Mouse (Mus musculus) CH12.LX (cell line): ENCODE data around the gene Keap1. TPM values are rescaled to one million over a fixed set of nuclear protein-coding genes. Genes with fewer than 3 reads are reported as not detected.

Experiments
- DNase-seq: peaks from one replicate; pipeline ENCODE4 v3.0.0-alpha.2; 2013; ENCODE audit errors: extremely low read depth
- H3K27ac ChIP-seq: 2 replicates; pipeline ENCODE4 v1.5.1; 2012; ENCODE audit warnings: low read depth, mild to moderate bottlenecking, control low read depth, moderate library complexity; ENCODE audit not compliant: insufficient read depth
- H3K27me3 ChIP-seq: replicated peaks from 2 replicates; pipeline ENCODE3; 2012; ENCODE audit warnings: inconsistent platforms
- H3K36me3 ChIP-seq, 2 experiments: replicated peaks in 1 of 2; 2 replicates each; pipeline versions ENCODE3 to v1.6.1; 2012; ENCODE audit warnings: inconsistent platforms in 1 of 2, low read length in 1 of 2, mild to moderate bottlenecking in 1 of 2, mixed read lengths in 1 of 2, moderate library complexity in 1 of 2; ENCODE audit not compliant: control insufficient read depth in 1 of 2, insufficient read depth in 1 of 2
- H3K4me1 ChIP-seq, 2 experiments: 2 replicates each; pipeline ENCODE4 v1.6.1; 2012; ENCODE audit warnings: inconsistent platforms in 1 of 2, moderate library complexity in 1 of 2; ENCODE audit not compliant: insufficient read depth in 2 of 2, control insufficient read depth in 1 of 2
- H3K4me2 ChIP-seq: 2 replicates; pipeline ENCODE4 v1.6.1; 2012; ENCODE audit warnings: low read depth, mild to moderate bottlenecking, control low read depth; ENCODE audit not compliant: poor library complexity, insufficient read depth, severe bottlenecking
- H3K4me3 ChIP-seq, 3 experiments: fragments of 150-350 bp in 1 of 3; sonication (generic) in 1 of 3; replicated peaks in 1 of 3; 2 replicates each; pipeline versions ENCODE3 to v1.5.1; 2011 to 2012; ENCODE audit warnings: low read depth in 2 of 3, low read length in 2 of 3, mild to moderate bottlenecking in 2 of 3, moderate library complexity in 2 of 3, control low read depth in 1 of 3, improper control_type of control experiment in 1 of 3, inconsistent platforms in 1 of 3, mixed read lengths in 1 of 3; ENCODE audit not compliant: poor library complexity in 1 of 3
- H3K79me2 ChIP-seq: replicated peaks from 2 replicates; pipeline ENCODE4 v1.6.1; 2012; ENCODE audit warnings: mild to moderate bottlenecking, moderate library complexity; ENCODE audit not compliant: control insufficient read depth, poor library complexity, insufficient read depth, severe bottlenecking; ENCODE audit errors: extremely low read depth
- H3K9ac ChIP-seq: 2 replicates; pipeline ENCODE4 v1.6.1; 2012; ENCODE audit warnings: low read depth, mild to moderate bottlenecking, control low read depth, moderate library complexity; ENCODE audit not compliant: insufficient read depth
- H3K9me3 ChIP-seq: replicated peaks from 2 replicates; pipeline ENCODE3; 2012; ENCODE audit warnings: low read length, inconsistent platforms, mixed read lengths
- CHD1 ChIP-seq: IDR thresholded peaks from 2 replicates; pipeline ENCODE4 v1.6.1; 2012; ENCODE audit warnings: low read depth, low read length, improper control_type of control experiment, inconsistent platforms
- CHD2 ChIP-seq: IDR thresholded peaks from 2 replicates; pipeline ENCODE4 v1.6.1; 2011; ENCODE audit warnings: low read length, improper control_type of control experiment
- CTCF ChIP-seq, 2 experiments: IDR thresholded peaks in 1 of 2; conservative IDR thresholded peaks in 1 of 2; 2 replicates each; pipeline ENCODE4 v1.5.1; 2011 to 2012; ENCODE audit warnings: low read depth in 2 of 2, low read length in 2 of 2, improper control_type of control experiment in 1 of 2, inconsistent platforms in 1 of 2, mild to moderate bottlenecking in 1 of 2, moderate library complexity in 1 of 2
- E2F4 ChIP-seq: IDR thresholded peaks from 2 replicates; pipeline ENCODE4 v1.6.1; 2011; ENCODE audit warnings: low read depth, low read length, improper control_type of control experiment; ENCODE audit not compliant: insufficient replicate concordance
- ELF1 ChIP-seq: IDR thresholded peaks from 2 replicates; pipeline ENCODE4 v1.6.1; 2014; ENCODE audit warnings: low read depth, mild to moderate bottlenecking, inconsistent platforms, low read length, improper control_type of control experiment
- GABPA ChIP-seq: IDR thresholded peaks from 2 replicates; pipeline ENCODE4 v1.6.1; 2012; ENCODE audit warnings: low read depth, low read length, improper control_type of control experiment, inconsistent platforms; ENCODE audit not compliant: insufficient replicate concordance
- IRF4 ChIP-seq: IDR thresholded peaks from 2 replicates; pipeline ENCODE4 v1.6.1; 2014; ENCODE audit warnings: low read depth, mild to moderate bottlenecking, inconsistent platforms, low read length, improper control_type of control experiment
- JUN ChIP-seq: IDR thresholded peaks from 2 replicates; pipeline ENCODE4 v1.6.1; 2011; ENCODE audit warnings: low read depth, mild to moderate bottlenecking, low read length, improper control_type of control experiment, moderate library complexity; ENCODE audit not compliant: insufficient read depth
- KAT2A ChIP-seq: IDR thresholded peaks from 2 replicates; pipeline ENCODE4 v1.6.1; 2012; ENCODE audit warnings: low read length, improper control_type of control experiment, inconsistent platforms; ENCODE audit not compliant: insufficient replicate concordance
- MEF2A ChIP-seq: IDR thresholded peaks from 2 replicates; pipeline ENCODE4 v1.6.1; 2014; ENCODE audit warnings: low read depth, mild to moderate bottlenecking, inconsistent platforms, low read length, improper control_type of control experiment, borderline replicate concordance
- MXI1 ChIP-seq: IDR thresholded peaks from 2 replicates; pipeline ENCODE4 v1.6.1; 2011; ENCODE audit warnings: mild to moderate bottlenecking, low read depth, low read length, improper control_type of control experiment
- NELFE ChIP-seq: IDR thresholded peaks from 2 replicates; pipeline ENCODE4 v1.6.1; 2011; ENCODE audit warnings: low read depth, low read length, improper control_type of control experiment
- POLR2A ChIP-seq: IDR thresholded peaks from 2 replicates; pipeline ENCODE4 v1.6.1; 2011; ENCODE audit warnings: low read depth, mild to moderate bottlenecking, improper control_type of control experiment, low read length
- POLR2AphosphoS2 ChIP-seq: IDR thresholded peaks from 2 replicates; pipeline ENCODE4 v1.6.1; 2011; ENCODE audit warnings: low read depth, low read length, improper control_type of control experiment
- RAD21 ChIP-seq: IDR thresholded peaks from 2 replicates; pipeline ENCODE4 v1.6.1; 2011; ENCODE audit warnings: low read depth, mild to moderate bottlenecking, low read length, improper control_type of control experiment, moderate library complexity
- RCOR1 ChIP-seq: conservative IDR thresholded peaks from 2 replicates; pipeline ENCODE4 v1.6.1; 2012; ENCODE audit warnings: low read depth, mild to moderate bottlenecking, inconsistent platforms, low read length, improper control_type of control experiment
- SMC3 ChIP-seq: IDR thresholded peaks from 2 replicates; pipeline ENCODE4 v1.6.1; 2011; ENCODE audit warnings: low read depth, low read length, improper control_type of control experiment
- TBP ChIP-seq: conservative IDR thresholded peaks from 2 replicates; pipeline ENCODE4 v1.6.1; 2011; ENCODE audit warnings: low read depth, low read length, improper control_type of control experiment
- UBTF ChIP-seq: IDR thresholded peaks from 2 replicates; pipeline ENCODE4 v1.6.1; 2012; ENCODE audit warnings: low read depth, mild to moderate bottlenecking, inconsistent platforms, low read length, improper control_type of control experiment, moderate library complexity
- USF1 ChIP-seq: IDR thresholded peaks from 2 replicates; pipeline ENCODE4 v1.6.1; 2014; ENCODE audit warnings: low read depth, mild to moderate bottlenecking, inconsistent platforms, low read length, improper control_type of control experiment
- ZC3H11A ChIP-seq: IDR thresholded peaks from 2 replicates; pipeline ENCODE4 v1.6.1; 2012; ENCODE audit warnings: low read depth, mild to moderate bottlenecking, inconsistent platforms, low read length, improper control_type of control experiment
- ZMIZ1 ChIP-seq: IDR thresholded peaks from 2 replicates; pipeline ENCODE4 v1.6.1; 2012; ENCODE audit warnings: low read depth, mild to moderate bottlenecking, inconsistent platforms, low read length, improper control_type of control experiment
- ZNF384 ChIP-seq: IDR thresholded peaks from 2 replicates; pipeline ENCODE4 v1.6.1; 2012; ENCODE audit warnings: low read depth, low read length, improper control_type of control experiment, inconsistent platforms
- dilution Hi-C: fragments of 300-500 bp; cut with MboI; formaldehyde crosslinking; loops from 2 replicates; pipeline ENCODE4 v1.14.3; 2020; ENCODE audit warnings: low sequenced_read_pairs; ENCODE audit not compliant: extremely low pct_unique_long_range_greater_than_20kb, extremely low pct_ligation_motif_present
- in situ Hi-C: fragments of 300-500 bp; cut with MboI; formaldehyde crosslinking; loops from 3 replicates; pipeline ENCODE4 v1.14.3; 2019; ENCODE audit warnings: low sequenced_read_pairs, low pct_ligation_motif_present, low pct_unique_long_range_greater_than_20kb, mixed read lengths
- polyA plus RNA-seq: library from polyadenylated mRNA; unstranded; fragments of >175 nt; gene quantifications from 2 replicates; pipeline ENCODE4 v1.2.1, GENCODE M21; 2012; ENCODE audit warnings: low read depth; ENCODE audit not compliant: insufficient read length
- total RNA-seq, 2 experiments: library from RNA; depleted of rRNA; stranded (reverse); fragments of 300-350 nt in 1 of 2; fragments of >200 nt in 1 of 2; gene quantifications; 2 replicates each; pipeline ENCODE4 v1.2.3; 2012 to 2014

Keap1 gene
- total and polyA plus RNA-seq, 3 experiments: 18.4 to 41.7 (median 31.2) TPM

GRCm38 (mm10) chr9:21189905-21190304 lies 49.3 kb downstream of the Keap1 start:
- no peaks in the 10 kb centered on the region for H3K79me2 ChIP-seq
- in situ Hi-C loops: no loop called here
- TF ChIP-seq RAD21: peak; percentile 25
- no peak for TF ChIP-seq ZMIZ1
- TF ChIP-seq NELFE: no peak
- TF ChIP-seq IRF4: no peak
- TF ChIP-seq POLR2AphosphoS2: no peak
- TF ChIP-seq CHD1: no peak
- TF ChIP-seq ZNF384: peak; percentile 55
- peak in 1 of 2 experiments; percentile 80; a peak in 2 of 4 replicates for TF ChIP-seq CTCF (conservative IDR thresholded peaks at IDR 0.05 in 1 of 2, IDR thresholded peaks at IDR 0.05 in 1 of 2; ENCODE audit: low read depth in 2 of 2, low read length in 2 of 2)
- no peak for TF ChIP-seq ZC3H11A
- TF ChIP-seq RCOR1: no peak
- TF ChIP-seq SMC3: peak; percentile 56
- TF ChIP-seq, all 38 proteins: peak for 4
- no peaks in the 10 kb centered on the region for H3K9me3 ChIP-seq
- H3K27ac ChIP-seq: no peak overlapping the region
- no peak overlapping the region for H3K9ac ChIP-seq
- peaks cover 7 to 33% of the 10 kb centered on the region in 2 experiments; a peak in 3 of 4 replicates for H3K4me1 ChIP-seq
- H3K4me3 ChIP-seq: no peak overlapping the region
- no peaks in the 10 kb centered on the region for H3K27me3 ChIP-seq
- H3K4me2 ChIP-seq: no peak overlapping the region
- peak; percentile 46 for DNase-seq
- peaks cover 23 to 58% of the 10 kb centered on the region in 2 experiments for H3K36me3 ChIP-seq
- dilution Hi-C loops: no loop called here

GRCm38 (mm10) chr9:21185436-21185835 lies 53.7 kb downstream of the Keap1 start:
- Histone ChIP-seq H3K4me1 (peaks cover 24 to 61% of the 10 kb centered on the region in 2 experiments), H3K9me3 (no peaks in the 10 kb centered on the region)
- TF ChIP-seq UBTF: no peak
- no peak for TF ChIP-seq E2F4
- no peak for TF ChIP-seq GABPA
- no peak for TF ChIP-seq ZMIZ1
- TF ChIP-seq ELF1: no peak
- no peak for TF ChIP-seq MXI1
- no peak for TF ChIP-seq USF1
- TF ChIP-seq KAT2A: no peak
- TF ChIP-seq POLR2A: no peak
- TF ChIP-seq MEF2A: no peak
- TF ChIP-seq JUN: no peak
- no peak for TF ChIP-seq TBP
- TF ChIP-seq CHD1: no peak
- no peak for TF ChIP-seq CHD2
- TF ChIP-seq, all 38 proteins: peak for 0
- DNase-seq: no peak
- Histone ChIP-seq H3K4me3 (no peak overlapping the region), H3K27ac (no peak overlapping the region), H3K79me2 (peaks cover 3% of the 10 kb centered on the region), H3K9ac (no peak overlapping the region), H3K36me3 (peaks cover 0 to 25% of the 10 kb centered on the region in 2 experiments), H3K27me3 (no peaks in the 10 kb centered on the region), H3K4me2 (no peak overlapping the region)
- in situ Hi-C loops (no loop called here), dilution Hi-C loops (no loop called here)
